Mouse (Mus musculus) intestine, embryonic 15.5 days (tissue): ENCODE results near the gene Il1f6. TPM values are rescaled to one million over a fixed set of nuclear protein-coding genes. Genes with fewer than 3 reads are reported as not detected.
"Not testable (repeated sequence)": the region's sequence is repeated elsewhere in the genome, so short reads cannot be mapped to it uniquely, and the experiment has no call there.

Experiments
- ATAC-seq: fragments of 200-750 bp; cut with Nextera tagmentation; 2 replicates; pipeline ENCODE4 v1.8.0; 2017; ENCODE audit warnings: moderate TSS enrichment, moderate library complexity
- H3K27ac ChIP-seq: fragments of 300-500 bp; sonication (generic); 2 replicates; pipeline ENCODE4 v1.5.1; 2015; ENCODE audit warnings: mild to moderate bottlenecking, inconsistent platforms
- H3K27me3 ChIP-seq: fragments of 300-500 bp; sonication (generic); replicated peaks from 2 replicates; pipeline ENCODE4 v1.6.1; 2015; ENCODE audit warnings: inconsistent platforms
- H3K36me3 ChIP-seq: fragments of 300-500 bp; sonication (generic); 2 replicates; pipeline ENCODE4 v1.6.1; 2015; ENCODE audit warnings: inconsistent platforms
- H3K4me1 ChIP-seq: fragments of 300-500 bp; sonication (generic); replicated peaks from 2 replicates; pipeline ENCODE4 v1.6.1; 2015; ENCODE audit warnings: inconsistent platforms
- H3K4me2 ChIP-seq: fragments of 300-500 bp; sonication (generic); replicated peaks from 2 replicates; pipeline ENCODE4 v1.6.1; 2015; ENCODE audit warnings: mild to moderate bottlenecking, inconsistent platforms
- H3K4me3 ChIP-seq: fragments of 300-500 bp; sonication (generic); replicated peaks from 2 replicates; pipeline ENCODE4 v1.5.1; 2015; ENCODE audit warnings: inconsistent platforms
- H3K9ac ChIP-seq: fragments of 300-500 bp; sonication (generic); 2 replicates; pipeline ENCODE4 v1.6.1; 2015; ENCODE audit warnings: inconsistent platforms
- H3K9me3 ChIP-seq: fragments of 300-500 bp; sonication (generic); 2 replicates; pipeline ENCODE4 v1.6.1; 2016; ENCODE audit warnings: inconsistent platforms
- WGBS: fragments of 180-500 bp; shearing (Covaris S2); methylation state at CpG from one replicate; pipeline ENCODE4 v1.1.7; 2015; 5-methylcytosine and 5-hydroxymethylcytosine counted together
- polyA plus RNA-seq: library from polyadenylated mRNA; unstranded; fragments of >200 nt; fragmentation: Nextera tagmentation; extraction: Ambion mirVana; gene quantifications from 2 replicates; pipeline ENCODE4 v1.2.1, GENCODE M21; 2015

The Il1f6 gene
- polyA plus RNA-seq: not detected in 2 replicates

- no peaks in the 10 kb centered on the region for H3K4me1 ChIP-seq
- no peaks in the 10 kb centered on the region for H3K9me3 ChIP-seq
- H3K4me2 ChIP-seq: no peak within 1 kb of the TSS
- no peak within 1 kb of the TSS for H3K27ac ChIP-seq
- H3K36me3 ChIP-seq: no peaks in the 10 kb centered on the region
- WGBS: 81% methylated on average over 2 of the region's 2 CpGs
- no peak within 1 kb of the TSS for H3K9ac ChIP-seq
- no peak for ATAC-seq
- no peaks in the 10 kb centered on the region for H3K27me3 ChIP-seq
- H3K4me3 ChIP-seq: no peak within 1 kb of the TSS
Measured at GRCm38 (mm10) chr2:24215118-24215517, at the start of gene Il1f6. Il1f6 (plus strand) TSS chr2:24215418.

- not testable (repeated sequence) for H3K27ac ChIP-seq, ATAC-seq, H3K9me3 ChIP-seq, H3K27me3 ChIP-seq, H3K4me1 ChIP-seq, H3K36me3 ChIP-seq, H3K9ac ChIP-seq, H3K4me3 ChIP-seq
- WGBS: 20% methylated on average over 14 of the region's 14 CpGs
- H3K4me2 ChIP-seq: peak overlapping the region; percentile 31; the same call in 1 of the 2 replicates
Measured at GRCm38 (mm10) chr2:24181683-24182331, 33.4 kb upstream of the Il1f6 start.

- not testable (repeated sequence) for H3K9ac ChIP-seq, ATAC-seq, H3K27me3 ChIP-seq, H3K9me3 ChIP-seq, H3K4me3 ChIP-seq, H3K36me3 ChIP-seq, H3K27ac ChIP-seq, H3K4me1 ChIP-seq
- peak overlapping the region; percentile 31; the same call in 1 of the 2 replicates for H3K4me2 ChIP-seq
- 59% methylated on average over 13 of the region's 13 CpGs for WGBS
Measured at GRCm38 (mm10) chr2:24182423-24183147, 32.6 kb upstream of the Il1f6 start.

DNA sequence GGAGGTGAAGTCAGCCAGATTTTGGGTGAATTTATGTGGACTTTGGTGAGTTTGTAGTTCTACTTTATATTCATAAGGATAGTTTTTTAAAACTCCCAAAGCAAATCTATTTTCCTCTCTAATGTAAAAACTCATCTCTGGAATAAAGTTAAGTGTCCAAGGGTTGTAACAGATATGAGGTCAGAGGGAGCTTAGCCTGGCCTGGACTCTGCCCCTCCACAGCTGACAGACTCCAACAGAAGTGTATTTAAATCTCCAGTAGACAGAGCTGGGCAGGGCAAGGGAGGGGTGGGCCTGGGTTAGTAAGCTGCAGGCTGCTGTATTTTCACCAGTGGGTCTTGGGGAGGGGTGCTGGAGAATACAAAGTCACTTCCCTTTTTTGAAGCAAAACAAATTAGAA is 31.1 kb upstream of the Il1f6 start:
- not testable (repeated sequence) for H3K36me3 ChIP-seq, H3K27ac ChIP-seq, H3K4me1 ChIP-seq, H3K9ac ChIP-seq, H3K4me3 ChIP-seq, ATAC-seq, H3K27me3 ChIP-seq, H3K9me3 ChIP-seq, H3K4me2 ChIP-seq

DNA sequence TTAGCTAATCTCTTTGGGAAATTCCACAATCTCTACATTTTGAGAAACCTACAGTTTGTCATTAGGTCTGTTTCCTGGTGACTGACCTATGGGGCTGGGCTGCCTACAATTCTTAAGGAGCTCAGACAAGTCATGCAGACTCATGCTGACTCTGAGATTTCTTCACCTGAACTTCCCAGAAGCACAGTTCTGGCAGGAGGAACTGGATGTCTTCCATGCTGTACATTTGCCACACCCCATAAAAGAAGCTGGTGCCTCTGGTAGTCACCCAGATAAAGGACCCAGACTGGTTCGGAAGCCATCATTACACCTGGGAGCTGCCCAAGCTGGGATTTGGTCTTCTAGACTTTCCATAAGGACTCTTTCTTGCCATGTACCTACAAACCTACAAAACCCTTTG is 29.0 kb upstream of the Il1f6 start, which contains the start of gene Il1f9:
Gene Il1f9, plus strand, starts transcription at position 301 of the 400 bp plus-strand sequence.
- ATAC-seq: no peak
- H3K4me1 ChIP-seq: no peaks in the 10 kb centered on the region
- no peak within 1 kb of the TSS for H3K9ac ChIP-seq
- H3K36me3 ChIP-seq: no peaks in the 10 kb centered on the region
- H3K9me3 ChIP-seq: no peaks in the 10 kb centered on the region
- no peak within 1 kb of the TSS for H3K27ac ChIP-seq
- H3K27me3 ChIP-seq: no peaks in the 10 kb centered on the region
- H3K4me2 ChIP-seq: no peak within 1 kb of the TSS
- WGBS: 88% methylated on average over 1 of the region's 1 CpGs
- H3K4me3 ChIP-seq: no peak within 1 kb of the TSS

- no peak overlapping the region for H3K9ac ChIP-seq
- H3K36me3 ChIP-seq: no peaks in the 10 kb centered on the region
- no peak overlapping the region for H3K4me2 ChIP-seq
- no peaks in the 10 kb centered on the region for H3K4me1 ChIP-seq
- no peak overlapping the region for H3K4me3 ChIP-seq
- no peak for ATAC-seq
- H3K27me3 ChIP-seq: no peaks in the 10 kb centered on the region
- 68% methylated on average over 6 of the region's 6 CpGs for WGBS
- H3K9me3 ChIP-seq: no peaks in the 10 kb centered on the region
- H3K27ac ChIP-seq: no peak overlapping the region
Measured at GRCm38 (mm10) chr2:24187585-24187984, 27.6 kb upstream of the Il1f6 start.

- no peak overlapping the region for H3K9ac ChIP-seq
- H3K27me3 ChIP-seq: no peaks in the 10 kb centered on the region
- H3K36me3 ChIP-seq: no peaks in the 10 kb centered on the region
- ATAC-seq: no peak
- H3K4me2 ChIP-seq: no peak overlapping the region
- 60% methylated on average over 1 of the region's 1 CpGs for WGBS
- no peaks in the 10 kb centered on the region for H3K4me1 ChIP-seq
- no peak overlapping the region for H3K4me3 ChIP-seq
- H3K27ac ChIP-seq: no peak overlapping the region
- no peaks in the 10 kb centered on the region for H3K9me3 ChIP-seq
Measured at GRCm38 (mm10) chr2:24188189-24188588, 27.0 kb upstream of the Il1f6 start.

DNA sequence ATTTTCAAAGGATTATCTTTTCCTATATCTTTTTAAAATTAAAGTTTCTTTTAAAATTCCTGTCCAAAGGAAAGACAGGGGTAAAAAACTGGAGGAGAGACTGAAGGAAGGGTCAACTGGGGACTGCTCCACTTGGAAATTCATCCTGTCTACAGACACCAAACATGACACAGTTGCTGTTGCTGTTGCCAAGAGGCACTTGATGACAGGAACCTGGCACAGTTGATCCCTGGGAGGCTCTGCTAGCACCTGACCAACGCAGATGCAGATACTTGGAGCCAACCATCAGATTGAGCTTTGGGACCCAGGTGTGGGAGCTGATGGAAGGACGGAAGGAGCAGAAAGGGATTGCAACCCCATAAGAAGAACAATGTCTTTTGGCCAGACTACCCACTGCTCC is 12.0 kb downstream of the Il1f6 start:
- no peak overlapping the region for H3K9ac ChIP-seq
- 79% methylated on average over 2 of the region's 2 CpGs for WGBS
- no peak for ATAC-seq
- no peaks in the 10 kb centered on the region for H3K4me1 ChIP-seq
- no peak overlapping the region for H3K4me3 ChIP-seq
- H3K27ac ChIP-seq: no peak overlapping the region
- H3K27me3 ChIP-seq: no peaks in the 10 kb centered on the region
- no peak overlapping the region for H3K4me2 ChIP-seq
- H3K36me3 ChIP-seq: no peaks in the 10 kb centered on the region
- H3K9me3 ChIP-seq: no peaks in the 10 kb centered on the region

- Histone ChIP-seq H3K27ac (no peak overlapping the region), H3K4me2 (no peak overlapping the region), H3K9me3 (no peaks in the 10 kb centered on the region), H3K4me3 (no peak overlapping the region), H3K4me1 (no peaks in the 10 kb centered on the region), H3K36me3 (no peaks in the 10 kb centered on the region), H3K9ac (no peak overlapping the region), H3K27me3 (no peaks in the 10 kb centered on the region)
- 88% methylated on average over 1 of the region's 1 CpGs for WGBS
- ATAC-seq: 0 out of 2 replicates have a peak, but pooled peaks have one; percentile 43
Measured at GRCm38 (mm10) chr2:24267503-24267902, 52.3 kb downstream of the Il1f6 start.

GRCm38 (mm10) chr2:24273619-24274018 is 58.4 kb downstream of the Il1f6 start:
- H3K9me3 ChIP-seq: no peaks in the 10 kb centered on the region
- H3K4me1 ChIP-seq: no peaks in the 10 kb centered on the region
- H3K27me3 ChIP-seq: no peaks in the 10 kb centered on the region
- H3K36me3 ChIP-seq: no peaks in the 10 kb centered on the region
- 85% methylated on average over 2 of the region's 2 CpGs for WGBS
- H3K4me3 ChIP-seq: no peak overlapping the region
- no peak for ATAC-seq
- no peak overlapping the region for H3K9ac ChIP-seq
- no peak overlapping the region for H3K4me2 ChIP-seq
- no peak overlapping the region for H3K27ac ChIP-seq

GRCm38 (mm10) chr2:24275146-24275545 is 59.9 kb downstream of the Il1f6 start:
- H3K9me3 ChIP-seq: no peaks in the 10 kb centered on the region
- no peak overlapping the region for H3K4me3 ChIP-seq
- H3K27me3 ChIP-seq: no peaks in the 10 kb centered on the region
- H3K4me1 ChIP-seq: no peaks in the 10 kb centered on the region
- H3K27ac ChIP-seq: no peak overlapping the region
- no peak for ATAC-seq
- H3K4me2 ChIP-seq: no peak overlapping the region
- H3K9ac ChIP-seq: no peak overlapping the region
- WGBS: 55% methylated on average over 1 of the region's 1 CpGs
- no peaks in the 10 kb centered on the region for H3K36me3 ChIP-seq
